Mouse (Mus musculus) left cerebral cortex, postnatal 4 days (tissue): ENCODE data around the gene P3h3. TPM values are rescaled to one million over a fixed set of nuclear protein-coding genes. Genes with fewer than 3 reads are reported as not detected.

ENCODE experiments used
- DNase-seq: peaks from one replicate; pipeline ENCODE4 v3.0.0-alpha.2; 2022
- intact Hi-C: fragments of 180-260 bp; cut with DNase I; formaldehyde crosslinking; loops from one replicate; pipeline ENCODE4 v1.15.1; 2025
- total RNA-seq, 2 experiments: library from RNA; stranded (reverse); gene quantifications; 2 replicates each; pipeline ENCODE4 v1.2.3; 2021

Gene P3h3
- total RNA-seq, 2 experiments from 2014 or later = 55.9 to 56.1 TPM

GRCm38 (mm10) chr6:124874348-124874747, 16.8 kb upstream of the P3h3 start:
- intact Hi-C loops = no loop called here
- DNase-seq = no peak

DNA sequence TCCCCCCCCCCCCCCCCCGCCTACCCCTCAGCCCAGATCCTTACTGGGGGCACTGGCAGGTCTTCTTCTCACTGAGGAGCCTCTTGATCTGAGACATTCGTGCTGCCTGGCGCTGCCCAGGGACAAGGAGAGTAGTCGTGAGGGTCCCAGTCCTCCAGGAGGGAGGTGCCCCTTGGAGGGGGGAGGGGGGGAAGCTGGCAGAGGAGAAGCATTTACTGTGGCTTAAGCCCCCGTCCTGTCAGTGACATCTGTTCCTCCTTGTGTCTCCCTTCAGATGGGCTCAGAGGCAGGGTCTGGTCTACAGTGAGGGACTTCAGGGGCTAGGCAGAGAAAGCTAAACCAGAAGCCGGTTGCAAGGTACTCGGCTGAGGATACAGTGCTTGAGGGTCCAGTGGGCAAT, 9.0 kb upstream of the P3h3 start:
- peak; percentile 52 for DNase-seq
- intact Hi-C loops = no loop called here

- intact Hi-C loops = no loop called here
- peak; percentile 71 for DNase-seq
Observed at GRCm38 (mm10) chr6:124865766-124866362, 8.3 kb upstream of the P3h3 start.

DNA sequence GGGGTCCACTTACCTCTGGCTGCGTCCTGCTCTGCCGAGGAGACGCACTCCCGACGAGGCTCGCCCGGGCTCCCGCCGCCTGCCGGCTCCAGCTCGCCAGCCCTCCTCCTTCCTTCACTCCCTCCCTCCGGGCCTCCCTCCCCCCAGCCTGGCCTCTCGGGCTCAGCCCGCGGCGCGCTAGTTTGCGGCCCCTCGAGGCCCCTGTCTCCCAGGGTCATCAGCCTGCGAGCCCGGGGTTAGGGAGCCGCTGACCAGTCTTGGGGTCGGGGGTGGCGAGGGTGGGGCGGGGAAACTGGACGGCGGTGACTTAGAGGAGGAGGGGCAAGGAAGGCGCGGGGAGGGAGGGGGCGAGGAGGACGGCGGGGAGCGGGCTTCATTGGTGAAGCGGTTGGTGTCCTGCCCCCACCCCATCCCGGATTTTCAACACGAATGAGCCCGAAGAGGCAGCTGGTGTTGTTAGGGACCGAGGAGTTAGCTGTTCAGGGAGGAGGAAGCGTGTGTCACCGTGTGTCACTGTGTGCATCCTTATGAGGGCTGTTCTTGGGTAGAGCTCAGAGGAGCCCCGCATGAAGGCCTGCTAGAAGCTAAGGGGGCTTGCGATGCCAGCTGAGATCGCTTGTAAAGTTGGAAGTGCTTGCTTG, 6.2 kb upstream of the P3h3 start, which contains the start of gene Gpr162:
Gpr162 (minus strand) TSS at position 326 of the 641 bp plus-strand sequence.
- DNase-seq = peak; percentile 82
- intact Hi-C loops = loop anchor here (5.0 kb wide), 2 partner anchors 39 to 69 kb away; partner anchors contain the start of gene Mlf2

DNA sequence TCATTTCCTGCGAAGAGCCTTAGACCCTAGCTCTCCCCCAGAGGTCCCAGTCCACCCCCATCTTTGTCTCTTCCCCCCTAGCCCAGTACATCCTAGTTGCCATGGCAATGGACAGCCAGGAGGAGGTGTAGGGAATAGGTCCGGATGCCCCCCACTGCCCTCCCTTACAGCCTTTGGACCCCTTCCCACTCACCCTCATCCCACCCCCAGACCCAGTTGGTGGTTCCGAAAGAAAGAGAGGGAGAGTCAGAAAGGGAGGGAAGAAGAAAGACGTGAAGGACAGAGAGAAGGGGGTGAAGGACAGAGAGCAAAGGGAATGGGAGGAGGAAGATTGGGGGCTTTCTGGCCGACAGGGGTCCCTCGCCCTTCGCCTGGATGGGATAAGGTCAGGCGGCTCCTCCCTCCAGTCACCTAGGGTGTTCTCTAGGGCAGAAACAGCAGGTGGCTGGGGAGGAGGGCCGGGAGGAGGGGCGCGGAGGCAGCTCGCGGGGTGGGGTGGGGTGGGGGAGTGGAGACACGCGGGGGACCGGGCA, 5.6 kb upstream of the P3h3 start:
- DNase-seq = peak; percentile 36
- intact Hi-C loops = loop anchor here (5.0 kb wide), 2 partner anchors 39 to 69 kb away; partner anchors contain the start of gene Mlf2

GRCm38 (mm10) chr6:124862406-124863124, 5.0 kb upstream of the P3h3 start:
- no peak for DNase-seq
- intact Hi-C loops = loop anchor here (5.0 kb wide), 2 partner anchors 40 to 70 kb away; partner anchors contain the start of gene Mlf2

DNA sequence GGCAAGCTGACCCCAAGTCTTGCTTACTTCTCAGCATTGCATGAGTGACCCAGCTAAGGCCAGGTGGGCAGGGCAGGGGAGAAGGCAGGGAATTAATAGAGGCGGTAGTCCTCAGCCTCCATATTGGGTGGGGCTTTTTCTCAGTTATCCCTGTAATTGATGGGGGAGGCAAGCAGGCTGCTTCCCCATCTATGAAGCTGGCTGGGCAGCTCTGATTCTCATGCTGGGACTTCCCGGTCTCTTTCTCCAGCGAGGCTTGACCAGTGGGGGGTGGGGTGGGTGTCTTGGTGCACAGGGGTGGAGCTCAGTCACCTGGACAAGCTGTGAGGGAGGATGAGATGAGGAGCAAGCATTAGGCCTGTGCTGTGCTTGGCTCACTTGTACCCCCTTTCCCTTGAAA, 4.2 kb upstream of the P3h3 start:
- DNase-seq = no peak
- intact Hi-C loops = loop anchor here (5.0 kb wide), 2 partner anchors 40 to 70 kb away; partner anchors contain the start of gene Mlf2

GRCm38 (mm10) chr6:124861266-124861665, 3.7 kb upstream of the P3h3 start:
- intact Hi-C loops = loop anchor here (5.0 kb wide), 2 partner anchors 41 to 71 kb away; partner anchors contain the start of gene Mlf2
- no peak for DNase-seq

GRCm38 (mm10) chr6:124860511-124860910, 3.0 kb upstream of the P3h3 start:
- no peak for DNase-seq
- intact Hi-C loops = loop anchor here (5.0 kb wide), 2 partner anchors 42 to 72 kb away; partner anchors contain the start of gene Mlf2

GRCm38 (mm10) chr6:124859725-124860124, 2.2 kb upstream of the P3h3 start:
- intact Hi-C loops = loop anchor here (5.0 to 10.0 kb wide), 3 partner anchors 43 to 225 kb away; partner anchors contain the start of gene Mlf2

DNA sequence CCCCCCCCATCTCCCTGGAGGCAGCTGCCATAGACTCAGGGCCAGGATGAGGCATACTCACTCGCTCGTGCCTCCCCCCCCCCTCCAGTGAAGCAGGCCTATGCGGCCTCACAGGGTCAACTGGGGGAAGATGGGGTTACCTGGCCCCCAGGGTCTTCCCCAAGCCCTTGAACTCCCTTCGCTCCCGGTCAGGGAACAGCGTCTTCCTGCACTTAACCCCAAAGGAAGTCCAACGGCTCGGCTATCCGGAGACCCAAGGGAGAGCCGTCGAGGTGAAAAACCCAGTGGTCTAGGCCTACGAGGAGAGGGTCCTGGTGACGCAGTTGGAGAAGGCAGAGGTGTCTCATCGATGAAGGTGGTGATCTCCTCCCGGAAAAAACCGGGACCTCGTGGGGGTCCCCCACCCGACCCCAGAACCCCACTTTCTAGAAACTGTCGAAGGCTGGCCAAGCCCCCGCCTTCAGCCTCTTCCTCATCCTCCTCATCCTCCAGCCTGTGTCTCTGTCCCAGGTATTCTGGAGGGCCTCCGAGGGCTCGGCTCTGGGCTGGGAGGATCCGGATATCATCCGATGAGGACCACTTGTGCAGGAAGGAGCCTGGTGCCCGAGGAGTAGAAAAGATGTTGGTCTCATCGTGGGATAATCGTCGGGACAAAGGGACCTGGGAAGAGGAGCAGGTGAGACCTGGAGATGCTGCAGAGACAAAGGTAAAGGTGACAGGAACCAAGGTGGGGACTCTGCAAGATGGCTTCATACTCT, 1.2 kb upstream of the P3h3 start:
- no peak for DNase-seq

More at GRCm38 (mm10) chr6:124859725-124860124, 2.2 kb upstream of the P3h3 start:
- DNase-seq = peak; percentile 93

GRCm38 (mm10) chr6:124857840-124858530, 433 bp upstream of the P3h3 start:
- intact Hi-C loops = loop anchor here (2.0 to 10.0 kb wide), 2 partner anchors 59 to 227 kb away; no protein-coding TSS in a partner anchor
- no peak for DNase-seq

More for the DNA sequence above, 1.2 kb upstream of the P3h3 start:
- intact Hi-C loops = loop anchor here (10.0 kb wide), 1 partner anchor 226 kb away; no protein-coding TSS in a partner anchor

DNA sequence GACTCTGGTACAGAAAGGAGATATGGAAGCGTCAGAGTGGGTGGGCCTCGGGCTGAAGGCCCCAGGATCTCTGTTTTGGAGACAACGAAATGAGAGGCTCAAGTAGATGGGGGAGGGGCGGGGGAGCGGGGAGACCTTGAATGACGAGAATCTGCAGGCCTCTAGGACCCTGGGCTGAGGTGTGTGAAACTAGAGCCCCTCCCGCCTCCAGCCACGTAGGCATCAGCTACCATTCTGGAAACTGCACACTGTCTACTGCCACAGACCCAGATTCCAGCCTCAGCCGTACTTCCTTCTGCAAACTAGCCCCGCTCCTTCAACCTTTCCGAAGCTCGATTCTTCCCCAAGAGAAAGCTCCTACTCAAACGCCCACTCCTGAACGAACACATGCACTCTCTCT, 1.2 kb downstream of the P3h3 start:
- peak; percentile 70 for DNase-seq
- intact Hi-C loops = loop anchor here (2.0 to 10.0 kb wide), 2 partner anchors 60 to 228 kb away; no protein-coding TSS in a partner anchor

GRCm38 (mm10) chr6:124854647-124855046, 2.9 kb downstream of the P3h3 start:
- DNase-seq = no peak
- intact Hi-C loops = loop anchor here (10.0 kb wide), 1 partner anchor 230 kb away; no protein-coding TSS in a partner anchor

DNA sequence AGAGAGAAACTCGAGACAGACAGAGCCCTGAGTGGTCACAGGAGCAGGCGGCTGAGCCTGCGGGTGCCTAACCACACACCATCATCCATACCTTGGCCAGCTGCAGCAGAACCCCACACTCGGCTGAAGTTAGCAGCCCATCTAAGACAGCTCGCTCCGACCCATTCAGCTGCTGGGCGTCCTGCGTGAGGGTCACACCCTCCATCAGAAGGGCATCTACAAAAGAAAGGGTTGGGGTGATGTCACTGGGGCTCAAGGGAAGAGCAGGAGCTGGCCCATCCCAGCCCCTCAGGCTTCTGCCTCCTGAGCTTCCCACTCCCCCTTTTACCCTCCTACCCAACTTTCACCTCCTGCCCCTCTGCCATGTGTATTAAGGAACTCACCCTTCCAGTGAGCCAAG, 7.0 kb downstream of the P3h3 start:
- DNase-seq = no peak
- intact Hi-C loops = loop anchor here (10.0 kb wide), 1 partner anchor 234 kb away; no protein-coding TSS in a partner anchor

DNA sequence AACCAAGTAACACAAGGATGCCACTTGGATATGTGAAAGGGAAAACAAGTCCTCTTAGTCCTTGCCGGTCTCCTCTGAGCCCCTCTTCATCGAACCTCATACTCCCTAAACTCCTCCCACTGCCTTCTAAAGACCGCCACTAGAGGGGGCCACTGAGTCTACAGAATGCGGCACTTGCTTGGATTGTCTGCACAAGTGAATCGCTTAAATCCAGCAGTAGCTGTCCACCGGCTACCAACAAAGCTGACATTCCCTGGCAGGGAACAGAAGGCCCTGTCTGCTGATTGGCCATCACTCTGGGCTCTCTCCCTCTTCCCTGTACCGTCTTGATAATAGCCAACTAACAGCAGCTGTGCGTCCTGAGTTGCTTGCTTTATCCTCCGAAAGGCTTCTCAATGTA, 10.2 kb downstream of the P3h3 start:
- intact Hi-C loops = no loop called here
- peak; percentile 97 for DNase-seq

DNA sequence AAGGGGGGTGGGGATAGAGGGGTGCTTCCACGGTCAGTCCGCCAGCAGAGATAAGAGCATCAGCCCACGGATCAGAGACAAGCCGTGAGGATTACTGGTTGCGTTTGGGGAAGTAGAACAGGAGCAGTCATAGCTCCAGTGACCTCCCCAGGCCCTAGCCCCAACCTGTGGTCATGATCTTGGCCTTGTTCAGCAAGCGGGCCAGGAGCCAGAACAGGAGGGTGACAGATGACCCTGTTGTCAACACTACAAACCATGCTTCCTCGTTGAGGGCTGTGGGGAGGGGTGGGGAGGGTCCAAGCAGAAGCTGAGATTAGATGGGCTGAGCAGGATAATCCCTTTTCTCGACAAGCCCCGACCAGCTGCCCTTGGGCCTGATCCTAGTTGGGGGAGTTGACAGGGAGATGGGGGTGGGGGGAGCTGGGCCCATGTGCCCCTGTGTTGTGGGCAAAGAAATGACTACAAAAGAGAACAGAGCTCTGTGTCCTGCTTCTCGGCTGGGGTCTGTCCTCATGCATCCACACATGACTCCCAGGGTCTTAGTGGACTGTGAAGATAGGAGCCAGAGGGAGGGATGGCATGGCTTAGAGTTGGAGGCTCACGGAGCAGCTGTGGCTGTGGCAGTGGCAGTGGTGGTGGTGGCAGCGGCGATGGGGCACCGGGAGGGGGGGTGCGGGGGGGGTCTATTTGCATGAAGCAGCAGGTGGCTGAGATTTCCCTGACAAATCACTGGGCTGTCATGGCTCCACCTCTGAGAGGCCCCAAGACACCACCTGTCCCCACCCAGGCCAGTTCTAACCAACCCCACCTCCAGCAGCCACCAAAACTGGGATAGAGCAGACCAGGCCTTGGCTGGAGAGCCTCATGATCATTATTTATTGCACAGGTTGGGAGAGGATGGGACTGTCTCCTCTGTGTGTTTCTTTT, 17.0 kb downstream of the P3h3 start, which contains the start of gene Gnb3:
Gnb3 (minus strand) TSS at position 35 of the 927 bp plus-strand sequence.
- intact Hi-C loops = no loop called here
- peak; percentile 60 for DNase-seq

- DNase-seq = peak; percentile 58
- intact Hi-C loops = no loop called here
Observed at GRCm38 (mm10) chr6:124839805-124840204, 17.7 kb downstream of the P3h3 start.
